Mouse (Mus musculus) urinary bladder, postnatal 14 days (tissue): ENCODE data around the gene Mrvi1.
"Not testable (repeated sequence)": the region's sequence is repeated elsewhere in the genome, so short reads cannot be mapped to it uniquely, and the experiment has no call there.

Experiments used
- DNase-seq: peaks from one replicate; pipeline ENCODE4 v3.0.0; 2021; ENCODE audit warnings: low spot score

The Mrvi1 gene

GRCm38 (mm10) chr7:110941701-110942530 is 40.3 kb downstream of the Mrvi1 start:
- peak; percentile 40 for DNase-seq

GRCm38 (mm10) chr7:110941116-110941521 is 41.1 kb downstream of the Mrvi1 start:
- DNase-seq = no peak

GRCm38 (mm10) chr7:110935815-110936762 is 46.2 kb downstream of the Mrvi1 start:
- DNase-seq = no peak

- no peak for DNase-seq
Observed at GRCm38 (mm10) chr7:110933999-110934398, 48.3 kb downstream of the Mrvi1 start.

- DNase-seq = no peak
Observed at GRCm38 (mm10) chr7:110933329-110933728, 48.9 kb downstream of the Mrvi1 start.

GRCm38 (mm10) chr7:110930118-110930854 is 52.0 kb downstream of the Mrvi1 start:
- DNase-seq = peak; percentile 47

- DNase-seq = no peak
Observed at GRCm38 (mm10) chr7:110926562-110926961, 55.7 kb downstream of the Mrvi1 start.

- DNase-seq = no peak
Observed at GRCm38 (mm10) chr7:110920331-110921261, 61.7 kb downstream of the Mrvi1 start.

GRCm38 (mm10) chr7:110919721-110920120 is 62.5 kb downstream of the Mrvi1 start:
- no peak for DNase-seq

- no peak for DNase-seq
Observed at GRCm38 (mm10) chr7:110915913-110916312, 66.3 kb downstream of the Mrvi1 start.

GRCm38 (mm10) chr7:110914531-110914930 is 67.7 kb downstream of the Mrvi1 start:
- no peak for DNase-seq

- no peak for DNase-seq
Observed at GRCm38 (mm10) chr7:110913754-110914153, 68.5 kb downstream of the Mrvi1 start.

GRCm38 (mm10) chr7:110908209-110909144 is 73.8 kb downstream of the Mrvi1 start:
- DNase-seq = no peak

GRCm38 (mm10) chr7:110906566-110906965 is 75.7 kb downstream of the Mrvi1 start:
- DNase-seq = no peak

GRCm38 (mm10) chr7:110903226-110903625 is 79.0 kb downstream of the Mrvi1 start:
- DNase-seq = no peak

GRCm38 (mm10) chr7:110897202-110897601 is 85.1 kb downstream of the Mrvi1 start:
- no peak for DNase-seq

- DNase-seq = no peak
Observed at GRCm38 (mm10) chr7:110896453-110896852, 85.8 kb downstream of the Mrvi1 start.

- not testable (repeated sequence) for DNase-seq
Observed at GRCm38 (mm10) chr7:110895772-110896171, 86.5 kb downstream of the Mrvi1 start.

GRCm38 (mm10) chr7:110894673-110895072 is 87.6 kb downstream of the Mrvi1 start:
- DNase-seq = no peak
